Mouse (Mus musculus) heart, adult 2 months (tissue): ENCODE measurements around the gene Crb3. TPM values are rescaled to one million over a fixed set of nuclear protein-coding genes. Genes with fewer than 3 reads are reported as not detected.
A peak's percentile ranks its signal among the peaks of the same experiment; 100 is the strongest.

ENCODE experiments used
- DNase-seq, 2 experiments: peaks; one replicate each; pipeline ENCODE4 v3.0.0; 2021
- H3K27ac ChIP-seq: fragments of 200-600 bp; 2 replicates; pipeline ENCODE4 v1.8.1; 2022
- H3K27me3 ChIP-seq: fragments of 200-500 bp; 2 replicates; pipeline ENCODE4 v1.6.1; 2012; ENCODE audit warnings: mild to moderate bottlenecking, low read length, inconsistent platforms, mixed read lengths; ENCODE audit not compliant: control insufficient read depth, insufficient read depth
- H3K36me3 ChIP-seq: fragments of 200-500 bp; 2 replicates; pipeline ENCODE4 v1.6.1; 2012; ENCODE audit warnings: low read length, inconsistent platforms; ENCODE audit not compliant: control insufficient read depth, insufficient read depth
- H3K4me1 ChIP-seq: fragments of 200-500 bp; 2 replicates; pipeline ENCODE4 v1.6.1; 2011; ENCODE audit warnings: low read length; ENCODE audit not compliant: control insufficient read depth, insufficient read depth
- H3K4me3 ChIP-seq: fragments of 200-600 bp; 2 replicates; pipeline ENCODE4 v1.8.1; 2022
- H3K79me2 ChIP-seq: fragments of 200-500 bp; replicated peaks from 2 replicates; pipeline ENCODE4 v1.6.1; 2012; ENCODE audit warnings: mild to moderate bottlenecking, inconsistent platforms, low read length, moderate library complexity, mixed read lengths; ENCODE audit not compliant: control insufficient read depth, insufficient read depth
- H3K9ac ChIP-seq: fragments of 200-500 bp; 2 replicates; pipeline ENCODE4 v1.6.1; 2012; ENCODE audit warnings: low read depth, mild to moderate bottlenecking, control low read depth, inconsistent platforms, low read length, mixed read lengths
- CTCF ChIP-seq: fragments of 200-600 bp; IDR thresholded peaks from 2 replicates; pipeline ENCODE4 v1.8.1; 2022; ENCODE audit warnings: antibody characterized with exemption, mild to moderate bottlenecking, moderate library complexity
- EP300 ChIP-seq: fragments of 200-500 bp; IDR thresholded peaks from 2 replicates; pipeline ENCODE4 v1.6.1; 2011; ENCODE audit warnings: low read depth, low read length, control low read depth; ENCODE audit not compliant: insufficient read depth
- POLR2A ChIP-seq: fragments of 200-500 bp; IDR thresholded peaks from 2 replicates; pipeline ENCODE4 v1.6.1; 2011; ENCODE audit warnings: mild to moderate bottlenecking, low read depth, low read length, control low read depth; ENCODE audit not compliant: insufficient read depth
- WGBS: fragments of 180-500 bp; shearing (Covaris S2); methylation state at CpG from one replicate; pipeline ENCODE4 v1.1.7; 2018; 5-methylcytosine and 5-hydroxymethylcytosine counted together
- intact Hi-C: fragments of 180-260 bp; cut with DNase I; formaldehyde crosslinking; loops from one replicate; pipeline ENCODE4 v1.15.1; 2025
- polyA plus RNA-seq: library from polyadenylated mRNA; depleted of rRNA; stranded (reverse); fragments of >200 nt; gene quantifications from 2 replicates; pipeline ENCODE4 v1.2.3, GENCODE M21; 2012; rRNA removed
- total RNA-seq, 2 experiments: library from RNA; stranded (reverse); gene quantifications; 2 replicates each; pipeline ENCODE4 v1.2.3; 2021

The Crb3 gene
- total and polyA plus RNA-seq, 3 experiments, result 1.2 TPM; not detected in 2

DNA sequence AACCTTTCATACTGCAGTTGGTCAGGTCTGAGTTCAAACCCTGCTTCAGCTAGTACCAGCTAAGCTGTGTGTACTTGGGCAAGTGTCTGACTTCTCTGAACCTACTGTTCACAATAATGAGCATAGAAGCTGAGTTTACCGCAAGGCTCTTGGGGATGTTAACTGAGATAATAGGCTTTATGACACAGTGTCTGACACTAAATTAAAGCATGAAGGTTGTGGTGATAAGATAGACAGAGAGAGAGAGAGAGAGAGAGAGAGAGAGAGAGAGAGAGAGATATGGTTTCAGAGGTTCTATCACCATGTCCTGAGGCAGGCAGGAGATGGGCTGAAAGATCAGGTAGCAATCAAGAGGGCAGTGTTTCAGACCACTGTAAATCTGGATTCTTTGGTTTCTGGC is 51.1 kb downstream of the Crb3 start:
- Histone ChIP-seq H3K27me3 (peaks cover 2% of the 10 kb centered on the region; the same call in 1 of the 2 replicates), H3K4me3 (no peak overlapping the region), H3K36me3 (no peaks in the 10 kb centered on the region), H3K27ac (no peak overlapping the region), H3K4me1 (no peaks in the 10 kb centered on the region), H3K9ac (no peak overlapping the region), H3K79me2 (no peaks in the 10 kb centered on the region)
- no peak for DNase-seq
- TF ChIP-seq CTCF (no peak), EP300 (no peak), POLR2A (no peak)
- intact Hi-C loops, result no loop called here
- 76% methylated on average over 1 of the region's 1 CpGs for WGBS

DNA sequence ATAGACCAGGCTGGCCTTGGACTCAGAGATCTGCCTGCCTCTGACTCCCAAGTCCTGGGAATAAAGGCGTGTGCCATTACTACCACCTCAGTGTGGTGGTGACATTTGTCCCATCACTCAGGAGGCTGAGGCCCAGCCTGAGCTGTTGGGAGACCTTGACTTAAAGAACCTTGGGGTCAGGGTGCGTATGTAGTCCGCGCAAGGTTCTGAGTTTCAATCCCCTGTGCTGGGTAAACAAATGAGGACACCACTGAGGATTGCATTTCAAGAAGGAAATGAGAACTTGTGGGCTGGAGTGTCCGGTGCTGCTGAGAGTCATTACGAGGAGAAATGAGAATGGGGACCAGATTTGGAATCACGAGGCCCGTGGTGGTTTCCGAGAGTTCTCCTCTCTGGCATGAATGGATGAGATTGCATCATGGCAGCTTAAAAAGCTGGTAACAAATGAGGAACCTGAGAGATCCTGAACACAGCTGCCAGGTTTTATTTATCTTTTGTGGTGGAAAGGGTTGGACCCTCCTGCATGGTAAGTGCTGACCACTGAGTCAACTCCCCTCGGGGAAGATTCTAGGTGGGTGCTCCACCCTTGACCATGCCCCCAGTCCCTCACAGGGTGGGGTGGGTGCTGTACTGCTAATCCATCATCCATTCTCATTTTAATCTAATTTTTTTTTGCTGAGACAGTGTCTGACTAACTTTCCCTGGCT is 54.0 kb downstream of the Crb3 start:
- Histone ChIP-seq H3K4me1 (no peaks in the 10 kb centered on the region), H3K27me3 (no peaks in the 10 kb centered on the region; the same call in 1 of the 2 replicates), H3K9ac (no peak overlapping the region), H3K79me2 (no peaks in the 10 kb centered on the region), H3K27ac (no peak overlapping the region), H3K4me3 (no peak overlapping the region), H3K36me3 (no peaks in the 10 kb centered on the region)
- TF ChIP-seq CTCF (no peak), EP300 (no peak), POLR2A (no peak)
- intact Hi-C loops, result no loop called here
- DNase-seq, result peak in 1 of 2 experiments; percentile 52
- WGBS, result 71% methylated on average over 10 of the region's 10 CpGs

Other genes with a start within 250 kb of the Crb3 start
- gene Rfx2, start 228.1 kb upstream of the Crb3 start, total RNA-seq, result 1 to 10 TPM; 2.8 to 3.0 TPM
- 5.1 and 6.0 TPM in 2 replicates for gene Rfx2, start 228.1 kb upstream of the Crb3 start, polyA plus RNA-seq
- not detected for gene Acsbg2, start 184.7 kb upstream of the Crb3 start, total RNA-seq
- gene Acsbg2, start 184.7 kb upstream of the Crb3 start, polyA plus RNA-seq, result 0.04 and 0.09 TPM in 2 replicates
- not detected for gene 1700061G19Rik, start 183.6 kb upstream of the Crb3 start, total RNA-seq
- gene 1700061G19Rik, start 183.6 kb upstream of the Crb3 start, polyA plus RNA-seq, result 0.04 TPM in 1 of 2 replicates, not detected in the other
- gene Mllt1, start 123.7 kb upstream of the Crb3 start, total RNA-seq, result 10 to 100 TPM; 25.3 to 27.2 TPM
- gene Mllt1, start 123.7 kb upstream of the Crb3 start, polyA plus RNA-seq, result 27.2 and 31.4 TPM in 2 replicates
- gene Acer1, start 77.0 kb upstream of the Crb3 start, total RNA-seq, result not detected
- not detected in 2 replicates for gene Acer1, start 77.0 kb upstream of the Crb3 start, polyA plus RNA-seq
- 10 to 100 TPM; 72.1 to 84.9 TPM for gene Clpp, start 68.8 kb upstream of the Crb3 start, total RNA-seq
- 150 and 155 TPM in 2 replicates for gene Clpp, start 68.8 kb upstream of the Crb3 start, polyA plus RNA-seq
- gene Alkbh7, start 61.8 kb upstream of the Crb3 start, total RNA-seq, result 10 to 100 TPM; 65.3 to 72.8 TPM
- 74.5 and 90.8 TPM in 2 replicates for gene Alkbh7, start 61.8 kb upstream of the Crb3 start, polyA plus RNA-seq
- not detected for gene Pspn, start 59.1 kb upstream of the Crb3 start, total RNA-seq
- not detected in 2 replicates for gene Pspn, start 59.1 kb upstream of the Crb3 start, polyA plus RNA-seq
- 10 to 100 TPM; 20.7 TPM for gene Gtf2f1, start 47.8 kb upstream of the Crb3 start, total RNA-seq
- gene Gtf2f1, start 47.8 kb upstream of the Crb3 start, polyA plus RNA-seq, result 12.3 and 14.3 TPM in 2 replicates
- gene Gm17949, start 47.6 kb upstream of the Crb3 start, total RNA-seq, result under 1 TPM in 1 of 2 experiments, not detected in 1; 0.18 TPM
- not detected in 2 replicates for gene Gm17949, start 47.6 kb upstream of the Crb3 start, polyA plus RNA-seq
- 10 to 100 TPM; 42.6 to 44.5 TPM for gene Khsrp, start 27.6 kb upstream of the Crb3 start, total RNA-seq
- gene Khsrp, start 27.6 kb upstream of the Crb3 start, polyA plus RNA-seq, result 35.7 and 36.5 TPM in 2 replicates
- not detected for gene Slc25a41, start 17.5 kb upstream of the Crb3 start, total RNA-seq
- 0.18 TPM in 1 of 2 replicates, not detected in the other for gene Slc25a41, start 17.5 kb upstream of the Crb3 start, polyA plus RNA-seq
- gene Slc25a23, start 758 bp downstream of the Crb3 start, total RNA-seq, result 10 to 100 TPM; 63.5 to 70.9 TPM
- 67.5 and 72.4 TPM in 2 replicates for gene Slc25a23, start 758 bp downstream of the Crb3 start, polyA plus RNA-seq
- gene Dennd1c, start 19.4 kb downstream of the Crb3 start, total RNA-seq, result 1 to 10 TPM; 1.1 to 2.0 TPM
- gene Dennd1c, start 19.4 kb downstream of the Crb3 start, polyA plus RNA-seq, result 5.1 and 6.0 TPM in 2 replicates
- 1 to 10 TPM; 1.5 to 2.7 TPM for gene Tubb4a, start 28.7 kb downstream of the Crb3 start, total RNA-seq
- gene Tubb4a, start 28.7 kb downstream of the Crb3 start, polyA plus RNA-seq, result 4.0 and 6.1 TPM in 2 replicates
- under 1 TPM; 0.26 to 0.80 TPM for gene Tnfsf9, start 46.2 kb downstream of the Crb3 start, total RNA-seq
- 0.67 and 1.2 TPM in 2 replicates for gene Tnfsf9, start 46.2 kb downstream of the Crb3 start, polyA plus RNA-seq
- gene Cd70, start 90.7 kb downstream of the Crb3 start, total RNA-seq, result not detected
- gene Cd70, start 90.7 kb downstream of the Crb3 start, polyA plus RNA-seq, result not detected in 2 replicates
- under 1 TPM; 0.11 to 0.13 TPM for gene Tnfsf14, start 135.1 kb downstream of the Crb3 start, total RNA-seq
- gene Tnfsf14, start 135.1 kb downstream of the Crb3 start, polyA plus RNA-seq, result 0.18 TPM in 2 replicates
- 10 to 100 TPM; 91.5 to 91.6 TPM for gene C3, start 169.0 kb downstream of the Crb3 start, total RNA-seq
- 119 and 160 TPM in 2 replicates for gene C3, start 169.0 kb downstream of the Crb3 start, polyA plus RNA-seq
- gene Gpr108, start 189.3 kb downstream of the Crb3 start, total RNA-seq, result 10 to 100 TPM; 27.8 to 32.7 TPM
- gene Gpr108, start 189.3 kb downstream of the Crb3 start, polyA plus RNA-seq, result 37.9 and 48.3 TPM in 2 replicates
- gene Trip10, start 190.3 kb downstream of the Crb3 start, total RNA-seq, result 100 to 1,000 TPM; 107 to 128 TPM
- 69.0 and 83.2 TPM in 2 replicates for gene Trip10, start 190.3 kb downstream of the Crb3 start, polyA plus RNA-seq
- gene Vav1, start 220.0 kb downstream of the Crb3 start, total RNA-seq, result 1 to 10 TPM; 1.9 to 2.2 TPM
- gene Vav1, start 220.0 kb downstream of the Crb3 start, polyA plus RNA-seq, result 1.8 and 2.0 TPM in 2 replicates